Mouse (Mus musculus) megakaryocyte, embryonic 14.5 days (primary cell): Measurements from ENCODE around the gene Dpp7.

Experiments used
- FLI1 ChIP-seq: IDR thresholded peaks from 2 replicates; pipeline ENCODE4 v1.6.1; 2012; ENCODE audit warnings: low read length, inconsistent platforms, mixed read lengths
- GATA1 ChIP-seq: IDR thresholded peaks from 3 replicates; pipeline ENCODE4 v1.6.1; 2012; ENCODE audit warnings: mixed read lengths, low read length, inconsistent platforms, borderline replicate concordance

- no peak for TF ChIP-seq FLI1
- no peak for TF ChIP-seq GATA1
Measured at GRCm38 (mm10) chr2:25349499-25349898, 6.7 kb downstream of the Dpp7 start.
